Mouse (Mus musculus) cerebellum, postnatal 25 days (tissue): ENCODE measurements at regions not wholly inside any gene's neighbourhood (a gene's known extent, or its start where the extent isn't known, plus 50 kb on each side); places are given as distances from the start of the nearest gene placed in this dataset.
A peak's percentile ranks its signal among the peaks of the same experiment; 100 is the strongest.

Source experiments
- DNase-seq, 2 experiments: peaks; one replicate each; pipeline ENCODE4 v3.0.0; 2021; ENCODE audit warnings: mixed read lengths in 2 of 2

DNA sequence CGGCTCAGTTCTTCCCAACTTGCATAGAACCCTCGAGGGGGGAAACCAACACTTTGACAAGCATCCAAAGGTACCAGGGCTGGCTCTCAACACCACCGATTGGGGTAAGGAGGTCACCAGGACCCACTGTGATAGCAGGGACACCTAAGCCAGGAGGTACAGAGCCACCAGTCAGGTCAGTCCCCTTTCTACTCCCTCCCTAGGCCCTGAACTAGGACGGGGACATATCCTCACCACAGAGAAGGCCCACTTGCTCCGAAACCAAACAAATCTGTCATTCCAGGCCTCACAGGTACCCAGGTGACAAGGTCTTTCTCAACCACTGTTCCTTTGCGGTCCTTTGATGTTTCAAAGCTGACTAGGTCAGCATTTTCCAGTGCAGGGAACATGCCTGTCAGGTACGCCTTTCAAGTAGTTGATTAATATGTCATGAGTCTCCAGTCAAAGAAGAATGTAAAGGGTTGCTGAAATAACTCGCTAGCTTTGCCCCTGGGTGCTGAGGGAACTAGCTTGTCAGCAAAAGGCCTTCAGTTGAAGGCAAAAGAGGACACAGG is 95.4 kb downstream of the Zfp36l1 start:
- DNase-seq = no peak

DNA sequence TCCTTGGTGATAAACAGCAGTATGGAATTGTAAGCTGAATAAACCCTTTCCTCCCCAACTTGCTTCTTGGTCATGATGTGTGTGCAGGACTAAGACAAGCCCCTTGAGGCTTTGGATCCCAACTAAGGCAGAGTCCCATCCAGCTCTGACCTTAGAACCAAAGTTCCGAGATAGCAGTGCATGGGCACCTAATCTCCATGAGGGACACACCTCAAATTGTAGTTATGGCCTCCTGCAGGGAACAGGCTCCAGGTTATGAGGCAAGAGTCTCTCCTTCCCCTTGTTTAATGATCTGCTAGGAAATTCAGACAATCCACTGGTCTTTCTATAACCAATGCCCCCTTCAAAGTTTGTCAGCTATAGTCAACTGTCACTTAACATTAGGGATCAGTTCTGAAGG is 96.9 kb downstream of the Zfp36l1 start:
- no peak for DNase-seq

DNA sequence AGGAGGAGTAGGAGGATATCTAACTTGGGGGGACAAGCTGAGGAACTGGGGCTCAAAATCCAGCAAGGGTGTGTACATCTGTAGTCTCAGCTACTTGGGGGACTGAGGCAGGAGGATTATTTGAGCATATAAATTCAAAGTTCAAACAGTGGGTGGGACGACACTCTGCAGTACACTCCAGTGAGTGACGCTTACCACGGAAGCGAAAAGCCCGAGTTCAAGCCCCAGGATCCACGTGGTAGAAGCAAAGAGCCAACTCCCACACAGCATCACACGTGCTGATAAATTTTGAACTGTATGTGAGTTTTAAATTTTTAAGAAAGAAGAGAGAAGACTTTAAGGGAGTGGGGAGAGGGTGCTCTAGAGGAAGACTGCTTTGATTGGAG is 98.2 kb downstream of the Zfp36l1 start:
- DNase-seq = no peak

DNA sequence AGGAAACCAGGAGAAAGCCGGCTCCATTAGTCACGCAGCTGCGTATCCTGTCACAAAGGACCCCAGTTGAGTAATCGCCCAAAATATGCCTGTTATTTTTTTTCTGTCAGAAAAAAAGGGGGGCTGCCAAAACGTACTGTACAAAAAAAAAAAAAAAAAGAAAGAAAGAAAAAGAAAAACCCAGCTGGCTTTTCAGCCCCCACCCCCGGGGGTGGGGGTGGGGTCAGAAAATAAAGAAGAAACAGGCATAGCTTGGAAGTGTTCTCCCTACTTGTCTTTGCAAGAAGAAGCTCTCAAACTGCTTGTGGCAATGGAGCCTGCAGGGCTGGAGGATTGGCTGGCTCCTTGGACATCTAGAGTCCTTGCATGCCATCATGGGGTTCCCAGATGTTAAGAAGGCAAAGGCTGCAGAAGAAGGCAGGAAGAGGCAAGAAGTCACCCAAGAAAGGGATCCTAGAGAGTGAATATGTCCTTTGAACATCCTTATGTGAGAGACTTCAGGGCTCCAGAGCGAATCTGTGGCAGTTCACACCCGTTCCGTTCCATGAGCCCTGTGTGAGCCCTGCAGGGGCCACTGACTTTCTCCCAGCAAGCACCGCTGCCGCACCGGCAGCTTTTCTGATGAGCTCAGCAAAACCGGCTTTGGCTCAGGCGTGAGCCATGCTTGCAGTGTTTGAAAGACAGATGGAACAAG is 98.8 kb downstream of the Zfp36l1 start:
- peak; percentile 19 to 28 for DNase-seq

DNA sequence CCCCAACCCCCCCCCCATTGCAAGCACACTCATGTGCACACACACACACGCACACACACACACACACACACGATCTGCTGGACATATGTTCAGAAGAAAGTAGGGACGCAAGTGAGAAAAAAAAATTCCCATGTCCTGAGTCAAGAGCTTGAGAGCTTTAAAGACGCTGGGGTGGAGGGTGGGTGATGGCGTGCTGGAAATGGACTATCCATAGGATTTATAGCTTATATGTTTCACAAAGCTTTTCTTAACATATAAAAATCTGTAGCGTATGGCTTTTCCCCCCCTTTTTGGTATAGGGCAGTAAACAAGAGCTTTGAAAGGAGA is 99.3 kb downstream of the Zfp36l1 start:
- DNase-seq = no peak

DNA sequence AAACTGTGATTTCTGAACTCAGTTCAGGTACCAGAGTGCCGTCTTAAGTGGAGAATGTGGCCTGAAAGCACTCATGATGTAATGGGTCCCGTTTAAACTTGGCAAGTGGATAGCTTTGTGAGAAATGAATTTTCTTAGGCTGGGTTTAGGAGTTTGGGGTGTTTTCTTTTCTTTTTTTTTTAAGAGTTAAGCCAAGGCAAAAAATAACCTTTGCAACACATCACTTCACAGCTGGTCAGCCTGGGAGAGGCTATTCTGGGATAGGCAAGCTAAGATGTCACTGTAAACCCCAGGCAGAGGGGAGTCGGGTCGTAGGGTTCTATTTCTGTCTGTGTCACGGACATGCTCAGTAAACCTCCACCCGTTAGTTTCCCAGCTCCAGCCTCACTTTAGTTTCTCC is 100.9 kb downstream of the Zfp36l1 start:
- DNase-seq = no peak

DNA sequence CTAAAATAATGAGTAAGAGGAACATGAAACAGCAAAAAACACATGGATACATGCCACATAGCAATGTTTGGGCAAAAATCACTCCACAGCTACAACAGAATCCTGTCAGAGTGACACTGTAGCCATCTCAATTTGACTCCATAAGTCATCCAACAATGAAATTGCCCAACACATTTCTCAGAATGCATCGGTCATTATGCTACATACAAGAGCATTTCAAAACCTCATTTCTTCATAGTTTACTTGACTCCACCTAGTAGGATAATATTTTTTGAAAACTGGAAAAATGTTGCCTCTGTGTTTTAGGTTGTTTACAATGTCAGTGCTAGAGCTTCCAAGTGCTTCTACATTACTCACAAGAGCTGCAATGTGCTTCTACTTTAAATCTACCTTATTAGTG is 101.9 kb downstream of the Zfp36l1 start:
- DNase-seq = no peak

DNA sequence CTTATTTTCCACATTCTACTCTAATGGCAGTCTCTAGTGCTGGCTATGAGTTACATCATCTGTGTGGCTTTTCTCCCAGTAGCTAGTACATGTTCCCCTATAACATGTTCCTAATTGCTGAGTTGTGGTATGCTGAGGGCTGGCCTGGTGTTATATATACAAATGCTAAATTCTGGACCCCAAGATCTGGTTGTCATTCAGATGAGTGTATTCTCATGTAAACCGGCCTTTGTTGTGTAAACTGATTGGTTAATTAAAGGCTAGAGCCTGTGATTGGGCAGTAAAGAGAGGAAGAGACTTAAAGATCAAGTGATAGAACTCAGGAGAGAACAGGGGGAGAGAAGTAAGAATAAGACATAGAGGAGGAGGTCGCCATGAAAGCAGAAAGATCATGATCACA is 102.6 kb downstream of the Zfp36l1 start:
- no peak for DNase-seq

DNA sequence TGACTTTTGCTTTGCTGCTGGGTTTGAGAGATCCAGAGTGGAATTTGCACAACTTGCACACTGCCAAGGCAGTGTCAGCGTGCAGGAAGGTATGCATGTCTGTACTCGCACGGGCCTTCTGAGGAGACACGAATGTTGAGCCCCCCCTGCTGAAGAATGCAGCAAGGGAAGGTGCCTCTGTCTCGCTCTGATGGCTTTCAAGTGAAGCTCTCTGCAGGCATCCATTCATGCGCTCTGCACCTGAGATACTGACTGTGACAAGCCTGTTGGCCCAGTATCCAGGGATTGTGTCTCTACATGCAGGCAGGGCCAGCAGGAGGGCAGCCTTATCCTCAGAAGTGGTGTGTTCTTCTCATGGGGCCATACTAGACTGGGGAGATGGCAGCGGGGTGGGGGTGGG is 105.0 kb downstream of the Zfp36l1 start:
- DNase-seq = no peak

DNA sequence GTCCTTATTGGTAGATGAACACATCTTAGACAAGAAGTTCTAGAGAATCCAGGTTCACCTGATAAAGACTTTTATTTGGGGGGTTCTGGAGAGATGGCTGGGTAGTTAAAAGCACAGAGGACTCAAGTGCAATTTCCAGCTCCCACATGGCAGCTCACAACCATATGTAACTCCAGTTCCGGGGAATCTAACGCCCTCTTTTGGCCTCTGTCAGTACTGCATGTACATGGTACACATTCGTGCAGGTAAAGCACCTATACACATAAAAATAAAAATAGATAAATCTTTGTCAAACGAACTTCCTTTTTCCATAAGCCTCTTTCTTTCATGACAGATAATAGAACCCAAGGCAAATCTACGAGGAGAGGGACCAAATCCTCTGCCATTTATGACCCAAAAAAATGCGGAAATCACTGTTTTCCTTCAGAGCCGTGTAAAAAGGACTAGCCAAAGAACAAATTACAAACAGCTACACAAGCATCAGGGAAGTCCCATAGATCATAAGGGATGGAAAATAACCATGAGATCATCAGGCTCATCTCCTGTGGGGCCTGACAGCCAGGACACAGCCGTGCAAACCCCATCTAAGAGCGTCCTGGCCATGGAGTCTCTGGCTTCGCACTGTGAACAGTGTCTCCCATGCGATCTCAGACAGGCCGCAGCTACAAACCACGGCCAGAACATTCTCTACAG is 107.4 kb downstream of the Zfp36l1 start:
- DNase-seq = no peak

DNA sequence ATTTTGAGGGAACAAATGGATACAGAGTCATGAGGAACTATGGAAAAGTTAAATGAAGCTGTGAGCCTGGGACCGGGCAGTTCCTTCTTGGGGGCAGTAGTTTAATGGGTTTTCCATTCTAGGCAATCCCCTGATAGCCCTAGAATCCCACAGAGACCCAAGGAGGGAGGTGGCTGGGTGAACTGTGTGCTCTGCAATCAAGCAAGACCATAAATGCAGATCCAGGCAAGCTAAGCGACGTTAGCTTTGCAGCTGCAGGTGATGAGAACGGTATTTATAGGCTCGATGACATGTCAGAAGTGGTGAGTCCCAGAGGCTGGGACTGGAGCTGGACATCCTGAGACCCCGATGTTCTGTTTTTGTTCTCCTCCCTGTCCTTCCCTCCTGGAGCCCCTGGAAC is 108.2 kb downstream of the Zfp36l1 start:
- no peak for DNase-seq

DNA sequence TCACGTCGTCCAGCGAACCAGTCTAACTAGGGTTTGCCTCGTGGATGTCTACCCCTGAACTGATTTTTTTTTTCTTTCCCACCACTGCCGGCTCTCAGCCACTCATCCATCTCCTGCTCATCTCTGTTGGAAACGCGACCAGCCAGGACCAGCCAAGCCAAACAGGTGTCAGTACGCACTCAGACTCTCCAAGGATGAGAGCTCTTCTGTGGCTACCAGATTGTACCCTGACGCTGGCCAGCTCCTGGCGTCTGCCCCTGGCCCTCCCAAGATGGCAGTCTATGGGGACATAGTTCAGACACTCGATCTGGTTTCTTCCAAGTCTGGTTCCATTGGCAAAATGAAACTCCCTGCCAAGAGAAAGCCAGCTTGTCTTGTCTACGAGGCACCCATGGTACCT is 109.3 kb downstream of the Zfp36l1 start:
- peak in 1 of 2 experiments; percentile 16 for DNase-seq

DNA sequence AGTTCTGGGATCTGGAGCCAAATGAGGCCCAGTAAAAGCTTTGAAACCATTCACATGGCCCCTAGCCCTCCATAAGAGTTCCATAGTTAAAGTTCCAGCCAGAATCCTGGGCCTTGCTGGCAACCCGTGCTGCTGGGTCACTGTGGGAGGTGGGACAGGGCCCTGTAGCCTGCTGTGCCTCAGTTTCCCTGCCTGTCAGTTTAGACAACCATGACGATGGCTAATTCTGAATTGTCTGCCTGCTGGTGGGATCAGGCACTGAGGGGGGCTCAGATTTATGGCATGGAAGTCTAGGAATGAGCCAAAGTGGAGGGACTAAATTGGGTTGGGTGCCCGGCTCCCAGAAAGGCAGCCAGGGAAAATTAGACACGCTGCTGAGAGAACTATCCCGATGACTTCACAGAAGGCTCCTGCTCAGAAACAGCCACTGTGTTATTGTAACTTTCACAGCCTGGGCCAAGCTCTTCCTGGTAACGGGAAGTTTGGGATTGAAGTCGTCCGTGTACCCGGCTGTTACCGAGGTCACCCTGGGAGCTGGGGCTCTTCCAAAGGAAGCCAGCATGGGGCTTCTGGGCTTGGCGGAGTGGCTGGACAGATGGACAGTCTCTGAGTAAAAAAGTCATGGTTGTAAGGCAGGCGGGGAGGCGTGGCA is 110.2 kb downstream of the Zfp36l1 start:
- peak; percentile 40 to 57 for DNase-seq

DNA sequence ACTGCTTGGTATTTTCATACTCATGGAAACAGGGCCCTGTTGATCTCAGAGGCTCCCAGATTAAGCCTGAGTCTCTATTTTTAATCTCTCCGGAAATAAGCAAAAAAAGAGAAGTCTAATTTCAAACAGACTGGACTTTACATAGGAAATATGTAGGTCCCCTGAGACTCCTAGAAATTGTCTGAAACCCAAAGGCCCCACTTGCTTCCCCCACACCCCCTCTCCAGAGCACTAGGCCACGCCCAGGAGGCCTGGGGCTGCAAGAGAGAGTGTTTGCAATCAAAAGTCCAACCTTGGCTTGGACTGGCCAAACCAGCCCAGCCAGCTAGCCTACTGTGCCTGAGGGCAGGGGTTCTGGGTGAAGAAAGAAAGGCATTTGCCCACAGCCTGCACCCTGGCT is 111.0 kb downstream of the Zfp36l1 start:
- no peak for DNase-seq

DNA sequence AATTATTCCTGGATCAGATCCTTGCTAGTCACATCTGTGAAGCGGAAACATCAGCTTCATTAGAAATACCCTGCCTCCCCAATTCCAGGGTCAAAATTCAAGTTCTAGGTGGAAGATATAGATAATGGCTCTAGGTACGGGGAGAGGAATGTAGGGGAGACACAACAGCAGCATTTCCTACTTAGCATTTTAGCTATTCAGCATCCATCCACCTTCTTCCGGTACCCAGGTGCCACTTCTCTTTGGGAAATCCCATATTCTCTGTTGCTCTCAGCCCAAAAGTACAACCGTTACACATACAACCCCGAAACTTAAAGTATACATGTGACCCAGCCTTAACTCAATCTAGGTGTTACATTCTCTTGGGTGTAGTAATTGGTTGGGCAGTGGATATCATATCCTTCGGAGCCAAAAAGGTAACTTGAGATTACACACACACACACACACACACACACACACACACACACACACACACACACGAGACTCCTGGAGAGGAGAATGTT is 112.9 kb downstream of the Zfp36l1 start:
- DNase-seq = no peak

DNA sequence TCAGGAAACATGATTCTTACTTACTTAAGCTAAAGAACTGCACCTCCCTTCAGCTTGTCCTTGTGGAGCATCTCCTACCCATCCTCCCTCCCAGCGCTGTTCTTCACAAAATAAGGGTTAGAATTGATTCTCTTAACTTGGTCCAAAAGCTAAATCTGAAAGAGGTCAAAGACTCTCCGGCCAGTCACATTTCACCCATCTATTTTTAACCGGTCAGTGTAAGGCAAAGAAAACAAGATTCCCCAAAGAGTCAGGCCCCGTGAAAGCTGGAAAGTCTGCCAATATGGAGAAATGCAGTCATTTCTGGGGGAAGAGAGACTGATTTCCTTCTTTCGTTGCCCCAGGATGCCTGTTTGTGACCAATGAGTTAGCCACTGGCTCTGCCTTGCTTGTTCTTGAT is 114.0 kb downstream of the Zfp36l1 start:
- DNase-seq = no peak

DNA sequence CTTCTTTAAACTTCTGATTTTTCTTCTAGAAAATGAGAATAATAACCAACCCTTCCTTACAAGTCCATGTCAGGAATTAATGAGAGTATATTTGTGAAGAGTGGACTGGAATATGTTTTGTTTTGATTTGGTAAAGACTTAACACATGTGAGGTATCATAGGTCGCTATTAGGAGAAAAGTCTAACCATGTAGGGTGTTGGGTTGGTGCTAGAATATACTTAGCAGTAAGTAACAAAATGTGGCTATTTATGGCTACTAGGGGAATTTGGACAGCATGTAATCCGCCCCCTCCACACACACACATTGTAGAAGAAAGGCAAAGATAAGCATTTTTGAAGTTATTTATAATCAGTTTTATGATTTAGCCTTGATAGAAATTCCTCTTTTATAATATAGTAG is 114.5 kb downstream of the Zfp36l1 start:
- no peak for DNase-seq

DNA sequence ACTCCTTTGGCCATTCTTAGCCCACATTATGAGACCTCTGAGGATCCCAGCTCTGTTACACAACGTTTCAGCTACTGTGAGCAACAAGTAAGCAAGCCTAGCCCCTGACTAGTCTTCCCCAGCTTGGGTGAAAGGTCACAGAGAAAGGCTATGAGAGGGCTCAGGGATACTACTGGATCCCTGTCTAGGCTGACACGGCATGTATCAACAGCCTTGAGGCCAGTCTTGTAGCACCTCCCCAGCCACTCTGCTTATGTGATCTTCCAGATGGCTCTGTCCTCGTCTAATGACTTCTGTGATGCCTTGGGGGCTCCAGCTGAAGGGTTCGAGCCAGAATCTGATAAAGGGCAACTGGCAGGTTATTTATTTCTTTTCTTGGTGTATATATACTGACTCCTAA is 115.6 kb downstream of the Zfp36l1 start:
- no peak for DNase-seq

DNA sequence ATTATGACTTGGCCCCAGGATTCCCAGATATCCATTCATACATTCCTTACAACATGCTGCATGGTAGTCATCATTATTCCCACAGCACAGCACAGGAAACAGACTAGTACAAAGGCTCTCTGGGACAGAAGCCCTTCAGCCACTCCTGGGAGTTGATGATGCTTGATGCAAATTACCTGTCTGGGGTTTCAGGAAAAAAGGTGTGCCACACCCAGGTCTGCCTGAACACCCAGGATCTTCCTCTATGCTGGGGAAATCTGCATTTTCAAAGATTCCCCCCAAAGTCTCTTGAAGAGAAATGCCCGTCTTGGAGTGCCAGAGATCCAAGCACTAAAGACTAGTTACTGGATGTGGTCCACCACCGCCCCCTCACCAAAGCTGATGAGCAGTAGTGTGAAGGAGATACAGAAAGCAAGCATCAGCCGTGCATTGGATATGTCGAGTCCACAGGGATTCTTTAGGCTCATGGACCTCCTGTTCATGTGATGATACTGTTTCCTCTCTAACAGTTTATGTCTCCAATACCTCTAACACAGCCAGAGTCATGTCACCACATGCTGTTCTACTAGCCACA is 117.2 kb downstream of the Zfp36l1 start:
- DNase-seq = no peak

DNA sequence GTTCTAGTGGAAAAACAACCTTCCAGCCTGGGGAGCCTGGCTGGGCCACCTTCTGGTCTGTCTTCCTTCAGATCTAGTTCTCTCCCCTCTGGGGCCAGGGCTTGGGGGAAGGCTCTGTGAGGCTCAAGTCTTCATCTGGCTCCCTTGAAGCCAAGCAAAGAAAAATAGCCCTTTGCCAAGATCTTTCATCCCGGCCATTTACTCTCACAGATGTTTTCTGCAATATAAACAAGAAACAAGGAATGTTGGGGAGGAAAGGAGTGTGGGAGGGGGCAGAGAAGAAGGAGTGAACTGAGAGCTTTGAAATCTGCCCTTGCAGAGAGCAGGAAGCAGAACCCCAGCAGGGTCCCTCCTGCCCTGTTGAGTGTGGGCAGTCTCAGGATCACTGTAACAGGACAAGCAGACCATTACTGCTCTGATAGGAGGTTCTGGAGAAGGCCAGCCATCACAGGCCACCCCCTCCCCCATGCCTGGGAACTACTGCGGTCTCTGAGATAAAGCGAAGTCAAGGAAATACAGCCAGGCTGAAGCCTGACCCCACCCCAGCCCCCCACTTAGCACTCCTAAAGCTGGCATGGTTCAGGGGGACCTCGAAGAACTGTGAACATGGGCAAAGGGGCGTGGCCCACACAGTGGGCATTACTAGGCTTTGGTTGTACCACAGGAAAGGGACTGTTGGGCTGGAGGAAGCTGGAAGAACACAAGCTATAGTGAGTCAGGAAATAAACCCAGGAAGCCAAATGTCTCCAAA is 118.8 kb downstream of the Zfp36l1 start:
- DNase-seq = no peak

DNA sequence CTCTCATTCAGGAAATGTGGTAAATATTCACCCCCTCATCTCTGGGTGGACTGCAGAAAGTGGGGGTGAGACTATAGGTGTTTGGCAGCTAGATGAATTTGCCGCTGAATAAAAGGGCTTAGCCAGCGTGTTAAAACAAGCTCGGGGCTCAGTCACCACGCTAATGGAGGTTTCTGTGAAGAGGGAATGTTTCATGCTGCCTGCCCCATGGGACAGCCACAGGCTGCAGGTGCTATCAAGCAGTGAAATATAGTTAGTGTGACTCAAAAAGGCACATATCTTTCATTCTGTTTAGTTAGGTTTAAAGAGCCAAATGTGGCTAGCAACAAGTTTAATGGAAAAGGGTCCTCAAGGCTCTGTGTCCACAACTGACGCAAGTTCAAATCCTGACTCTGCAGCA is 121.5 kb downstream of the Zfp36l1 start:
- DNase-seq = no peak

DNA sequence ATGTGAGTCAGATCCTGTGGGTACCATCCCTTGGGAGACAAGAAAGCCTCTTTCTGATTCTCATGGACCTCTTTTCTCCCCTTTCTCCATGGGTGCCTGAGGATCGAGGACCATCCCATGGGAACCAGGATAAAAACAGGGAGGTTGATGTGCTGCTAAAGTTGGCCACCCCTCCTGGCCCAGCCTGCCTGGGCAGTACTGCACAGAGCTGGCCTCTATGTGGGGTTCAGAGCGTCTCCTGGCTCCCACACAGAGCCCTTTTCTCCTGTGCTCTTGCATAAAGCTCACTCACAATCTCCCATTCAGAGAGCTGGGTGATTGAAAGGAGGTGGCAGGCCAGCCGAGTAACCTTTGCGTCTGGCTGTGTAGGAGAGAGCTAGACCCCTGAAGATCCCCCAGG is 122.1 kb downstream of the Zfp36l1 start:
- no peak for DNase-seq

DNA sequence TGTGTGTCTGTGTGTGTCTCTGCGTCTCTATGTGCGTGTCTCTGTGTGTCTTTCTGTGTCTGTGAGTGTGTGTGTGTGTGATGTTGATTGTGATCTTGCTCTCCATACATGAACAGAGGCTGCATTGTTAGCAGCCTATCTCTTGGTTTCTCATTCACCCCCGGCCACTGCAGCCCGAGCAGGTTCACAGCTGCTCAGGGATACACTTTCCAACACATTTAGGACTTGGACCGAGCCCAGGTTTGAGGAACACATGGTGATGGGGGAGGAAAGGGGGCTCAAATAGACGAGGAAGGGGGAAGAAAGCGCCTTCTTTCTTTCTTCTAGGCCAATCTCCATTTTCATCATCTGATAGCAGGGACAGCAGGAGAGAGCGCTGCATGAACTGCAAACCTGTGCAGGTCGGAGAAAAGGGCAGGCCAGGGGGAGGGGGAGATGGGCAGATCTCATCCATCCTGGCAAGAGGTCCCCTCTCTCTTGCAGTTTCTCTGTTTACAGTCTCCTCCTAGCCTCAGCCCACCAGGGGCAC is 123.2 kb downstream of the Zfp36l1 start:
- DNase-seq = no peak
